Mouse (Mus musculus) urinary bladder, adult 18-20 months (tissue): ENCODE data around the gene Zdhhc19.
A peak's percentile ranks its signal among the peaks of the same experiment; 100 is the strongest.

Experiments used
- DNase-seq, 2 experiments: peaks; one replicate each; pipeline ENCODE4 v3.0.0; 2022; ENCODE audit warnings: low spot score in 2 of 2, mixed read lengths in 2 of 2

The Zdhhc19 gene

GRCm38 (mm10) chr16:32516006-32516962 is 20.2 kb downstream of the Zdhhc19 start:
- no peak for DNase-seq

DNA sequence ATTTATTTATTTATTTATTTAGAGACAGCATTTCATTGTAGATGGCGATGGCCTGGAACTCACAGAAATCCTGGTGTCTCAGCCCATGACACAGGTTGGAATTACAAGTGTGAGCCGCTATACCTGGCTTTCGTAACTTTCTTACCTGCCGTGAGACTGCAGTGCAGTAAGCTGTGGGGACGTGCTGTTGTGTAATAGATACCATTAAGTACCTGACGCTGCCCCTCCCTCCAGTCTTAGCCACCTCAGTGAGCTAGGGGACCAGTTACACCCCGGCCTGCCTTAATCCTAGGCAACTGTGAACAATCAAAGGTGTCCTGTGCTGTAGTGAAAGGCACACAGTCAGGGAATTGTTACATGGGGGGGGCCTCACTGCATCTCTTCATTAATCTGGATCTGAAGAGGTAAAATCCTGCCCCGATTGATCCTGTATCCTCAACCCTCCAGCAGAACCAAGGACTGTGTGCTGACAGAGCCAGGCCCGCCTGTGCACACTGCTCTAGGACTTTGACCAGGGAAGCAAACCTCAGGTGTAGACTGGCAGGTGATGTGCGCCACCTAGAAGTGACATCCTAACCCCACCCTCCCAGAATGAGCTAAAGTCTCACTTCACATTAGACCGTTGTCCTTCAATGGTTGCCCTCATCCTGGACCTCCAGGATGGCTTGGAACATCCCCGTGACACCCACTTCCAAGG is 21.9 kb downstream of the Zdhhc19 start:
- DNase-seq = no peak

GRCm38 (mm10) chr16:32519656-32520371 is 23.7 kb downstream of the Zdhhc19 start:
- no peak for DNase-seq

- peak; percentile 35 to 43 for DNase-seq
Observed at GRCm38 (mm10) chr16:32520372-32520748, 24.3 kb downstream of the Zdhhc19 start.

- DNase-seq = no peak
Observed at GRCm38 (mm10) chr16:32522578-32523194, 26.6 kb downstream of the Zdhhc19 start.

DNA sequence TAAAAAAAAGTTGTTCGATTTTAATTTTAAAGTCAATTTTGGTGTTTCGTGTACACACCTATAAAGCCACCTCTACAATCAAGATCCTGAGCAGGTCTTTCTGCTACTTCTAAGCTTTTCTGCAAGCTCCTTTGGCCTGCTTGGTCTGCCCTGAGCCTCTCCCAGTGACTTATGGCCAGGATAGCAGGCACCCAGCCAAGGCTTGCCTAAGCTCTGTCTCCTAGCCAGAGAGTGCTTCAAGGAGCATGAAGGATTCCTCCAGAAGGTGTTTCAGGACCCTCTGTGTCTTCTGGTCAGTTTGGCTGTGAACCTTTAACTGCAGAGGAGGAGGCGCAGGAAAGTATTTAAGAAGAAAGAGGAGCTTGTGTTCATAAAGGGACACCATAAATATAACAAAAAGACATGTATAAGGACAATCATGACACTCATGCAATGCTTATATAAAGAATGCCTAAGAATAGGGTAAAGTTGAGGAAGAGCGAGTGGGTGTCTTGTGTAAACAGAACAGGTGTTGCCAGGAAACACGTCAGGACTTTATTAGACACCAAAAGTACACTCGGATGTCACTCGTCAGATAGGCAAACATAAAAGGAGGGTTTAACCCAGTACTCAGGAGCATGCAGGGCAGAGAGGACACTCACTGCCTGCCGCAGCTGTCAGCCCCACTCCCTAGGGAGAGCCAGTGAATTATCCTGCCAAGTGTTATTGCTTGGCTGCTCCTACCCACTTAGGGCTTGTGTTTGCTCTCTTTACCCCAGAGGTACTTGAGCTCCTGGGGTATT is 27.6 kb downstream of the Zdhhc19 start:
- DNase-seq = peak in 1 of 2 experiments; percentile 38

GRCm38 (mm10) chr16:32524244-32524615 is 28.2 kb downstream of the Zdhhc19 start:
- no peak for DNase-seq

GRCm38 (mm10) chr16:32526906-32527305 is 30.8 kb downstream of the Zdhhc19 start:
- DNase-seq = no peak

DNA sequence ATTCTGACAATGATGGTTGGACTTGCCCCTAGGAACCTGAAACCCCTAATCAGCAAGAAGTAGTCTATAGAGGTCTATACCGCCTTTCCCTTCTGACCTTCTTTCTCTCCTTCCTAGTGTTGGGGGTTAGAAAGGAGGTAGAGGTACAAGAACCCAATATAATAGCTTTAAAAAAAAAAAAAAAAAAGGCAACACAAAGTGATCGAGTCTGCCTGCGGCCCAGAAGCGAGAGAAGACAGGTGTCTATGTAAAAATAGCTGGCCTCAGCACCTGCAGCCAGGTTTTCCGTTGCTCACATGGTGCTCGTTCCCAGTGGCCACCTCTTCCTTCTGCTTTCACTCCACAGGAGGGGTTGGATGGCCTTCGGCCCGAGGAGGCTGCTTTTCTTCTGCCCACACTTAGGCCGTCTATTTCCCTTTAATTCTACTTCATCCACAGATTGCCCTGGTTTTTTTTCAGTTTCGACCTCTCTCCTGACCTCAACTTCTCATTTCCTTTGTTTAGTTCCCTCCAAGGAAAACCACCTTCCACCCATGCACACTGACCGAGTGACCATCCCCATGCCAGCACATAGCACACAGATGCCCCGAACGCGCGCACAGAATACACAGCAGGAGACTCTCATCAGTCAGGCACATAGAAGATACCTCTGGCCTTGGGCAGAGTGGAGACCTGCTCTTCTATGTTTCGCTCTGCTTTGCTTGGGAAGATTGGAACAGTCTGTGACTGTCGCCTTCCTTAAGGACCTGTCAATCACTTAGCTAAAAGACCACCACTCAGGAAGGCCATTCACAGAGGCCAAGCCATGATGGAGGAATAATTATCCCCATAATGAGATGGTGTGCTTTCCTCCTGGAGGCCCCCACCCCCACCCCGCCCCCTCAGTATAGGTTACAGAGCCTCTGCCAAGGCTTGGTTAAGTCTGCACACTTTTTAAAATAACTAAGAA is 37.1 kb downstream of the Zdhhc19 start:
- DNase-seq = no peak

DNA sequence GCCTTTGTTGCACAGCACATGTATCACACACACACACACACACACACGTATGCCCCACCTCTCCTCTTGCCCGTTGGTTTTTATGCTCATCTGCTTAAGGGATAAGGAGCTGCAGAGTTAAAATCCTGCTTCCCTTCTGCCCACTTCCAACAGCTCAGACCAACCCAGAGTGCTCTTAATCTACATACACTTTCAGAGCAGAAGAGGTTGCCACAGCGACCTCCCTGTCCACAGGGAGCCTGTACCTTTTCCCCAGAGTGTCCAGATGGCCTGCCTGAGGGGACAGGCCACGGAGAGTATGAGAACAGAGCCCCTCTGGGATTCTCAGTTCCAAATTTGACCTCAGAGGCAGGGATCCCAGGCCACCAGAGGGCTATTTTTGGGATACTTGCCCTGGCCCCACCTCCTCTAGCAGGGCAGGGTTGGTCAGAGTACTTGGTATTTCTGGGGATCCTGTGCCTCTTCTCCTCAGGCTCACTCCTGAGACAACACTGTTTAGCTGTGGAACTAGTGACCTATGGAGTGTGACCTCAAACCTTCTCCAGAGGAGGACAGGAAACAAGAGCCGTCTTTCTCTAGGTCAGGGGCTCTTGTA is 39.2 kb downstream of the Zdhhc19 start:
- DNase-seq = no peak

- DNase-seq = no peak
Observed at GRCm38 (mm10) chr16:32537867-32538660, 42.0 kb downstream of the Zdhhc19 start.

GRCm38 (mm10) chr16:32538761-32539255 is 42.7 kb downstream of the Zdhhc19 start:
- no peak for DNase-seq

DNA sequence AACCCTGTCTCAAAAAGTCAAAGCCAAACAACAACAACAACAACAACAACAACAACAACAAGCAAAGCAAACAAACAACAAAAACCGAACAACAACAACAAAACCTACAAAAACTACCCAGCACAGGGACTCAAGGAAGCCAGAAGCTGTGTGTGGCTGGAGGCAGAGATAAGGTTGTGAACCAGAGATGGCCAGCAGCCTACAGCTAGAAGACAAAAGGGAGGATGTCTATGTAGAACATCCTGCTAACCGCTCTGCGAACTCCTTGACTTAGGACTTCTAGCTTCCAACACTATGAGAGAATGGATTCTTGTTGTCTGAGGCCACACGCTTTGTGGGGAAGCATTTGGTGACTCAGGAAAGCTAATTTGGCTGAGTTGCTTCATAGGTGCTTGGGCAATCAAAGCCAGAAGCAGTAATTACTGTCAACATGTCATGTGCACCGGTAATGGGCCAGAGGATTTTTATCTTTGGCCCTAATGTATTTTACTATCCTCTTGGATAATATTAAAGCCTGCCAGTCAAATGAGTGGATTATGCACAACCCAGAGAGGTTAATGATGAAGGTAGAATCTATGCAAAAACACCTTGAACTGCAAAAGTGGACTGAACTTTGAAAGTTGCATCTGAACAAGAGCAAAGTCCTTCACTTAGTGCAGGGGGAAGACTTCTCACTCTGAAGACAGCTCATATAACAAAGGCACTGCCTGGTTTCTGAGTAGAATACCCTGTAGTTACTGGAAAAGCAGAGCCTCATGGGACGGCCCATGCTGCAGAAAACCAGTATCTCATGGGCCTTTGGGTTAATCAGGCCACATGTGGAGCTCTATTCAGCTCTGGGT is 45.5 kb downstream of the Zdhhc19 start:
- no peak for DNase-seq

DNA sequence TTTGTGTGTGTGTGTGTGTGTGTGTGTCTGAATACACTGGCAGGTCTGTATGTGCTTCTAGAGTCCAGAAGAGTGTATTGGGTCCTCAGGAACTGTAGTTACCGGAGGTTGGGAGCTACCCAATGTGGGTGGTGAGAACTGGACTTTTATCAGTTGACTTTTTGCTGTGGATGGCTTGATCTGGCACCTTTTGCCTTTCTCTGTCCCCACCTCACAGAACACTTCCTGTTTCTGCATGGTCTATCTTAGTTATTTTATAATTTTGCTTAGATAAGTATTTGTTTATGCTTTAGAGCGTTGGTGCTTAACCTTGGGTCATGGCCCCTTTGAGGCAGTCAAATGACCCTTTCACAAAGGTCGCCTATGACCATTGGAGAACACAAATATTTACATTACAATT is 47.4 kb downstream of the Zdhhc19 start:
- no peak for DNase-seq

DNA sequence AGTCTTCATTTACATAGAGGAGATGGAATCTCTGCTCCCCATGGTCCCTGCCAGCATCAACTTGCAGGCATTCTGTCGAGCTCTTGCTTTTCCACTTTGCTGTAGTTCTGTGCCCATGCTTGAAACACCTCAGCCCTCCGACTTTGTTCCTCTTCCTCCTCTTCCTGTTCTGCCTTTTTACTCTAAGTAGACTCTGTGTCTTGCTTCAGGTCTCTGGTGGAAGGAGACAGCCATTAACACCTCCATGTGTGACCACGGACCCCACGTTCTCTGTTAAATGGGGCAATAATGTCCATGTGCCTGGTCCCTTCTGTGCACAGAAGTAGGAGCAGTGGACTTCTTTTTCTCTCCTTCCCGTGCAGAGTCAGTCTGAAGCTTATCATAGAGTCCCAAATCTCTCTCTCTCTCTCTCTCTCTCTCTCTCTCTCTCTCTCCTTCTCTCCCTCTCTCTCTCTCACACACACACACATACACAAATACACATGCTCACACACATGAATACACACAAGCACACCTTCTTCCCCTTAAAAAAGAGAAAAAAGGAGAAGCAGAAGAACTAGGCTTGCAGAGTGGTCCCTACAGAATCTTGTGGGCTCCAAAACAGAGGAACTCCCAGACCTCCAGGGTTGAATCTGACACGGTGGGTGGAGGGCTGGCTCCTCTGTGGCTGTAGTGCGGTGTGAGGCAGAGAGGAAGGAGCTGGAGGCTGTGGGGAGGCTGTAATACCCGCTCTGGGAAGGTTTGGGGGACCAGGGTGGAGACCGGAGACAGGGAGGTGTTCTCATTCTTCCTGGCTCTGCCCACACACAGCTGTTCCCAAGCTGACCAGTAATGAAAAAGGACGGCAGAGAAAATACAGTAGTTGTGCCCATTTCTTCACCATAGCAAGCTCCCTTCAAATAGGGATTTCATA is 51.3 kb downstream of the Zdhhc19 start:
- DNase-seq = no peak

GRCm38 (mm10) chr16:32550084-32550483 is 54.0 kb downstream of the Zdhhc19 start:
- DNase-seq = no peak
